Mouse (Mus musculus) ES-E14 (cell line): ENCODE data around the gene Kif19a. TPM values are rescaled to one million over a fixed set of nuclear protein-coding genes. Genes with fewer than 3 reads are reported as not detected.

Experiments used
- DNase-seq: peaks from one replicate; pipeline ENCODE4 v3.0.0-alpha.2; 2013; ENCODE audit warnings: low read depth, low spot score
- H3K27ac ChIP-seq: 2 replicates; pipeline ENCODE4 v1.5.1; 2012; ENCODE audit warnings: low read depth, mild to moderate bottlenecking, low read length, moderate library complexity, mixed read lengths; ENCODE audit not compliant: poor library complexity, insufficient read depth, severe bottlenecking
- H3K36me3 ChIP-seq: 2 replicates; pipeline ENCODE4 v1.6.1; 2012; ENCODE audit warnings: mild to moderate bottlenecking, low read length, moderate library complexity, mixed read lengths; ENCODE audit not compliant: control insufficient read depth, poor library complexity, insufficient read depth, severe bottlenecking
- H3K4me1 ChIP-seq, 2 experiments: fragments of 150-350 bp in 1 of 2; sonication (generic) in 1 of 2; 2 replicates each; pipeline ENCODE4 v1.6.1; 2012; ENCODE audit warnings: low read length in 2 of 2, mild to moderate bottlenecking in 1 of 2, mixed read lengths in 1 of 2; ENCODE audit not compliant: control insufficient read depth in 2 of 2, insufficient read depth in 2 of 2, poor library complexity in 1 of 2
- H3K4me3 ChIP-seq, 2 experiments: fragments of 150-350 bp in 1 of 2; sonication (generic) in 1 of 2; 2 replicates each; pipeline ENCODE4 v1.5.1; 2012; ENCODE audit warnings: low read length in 2 of 2, low read depth in 1 of 2, mild to moderate bottlenecking in 1 of 2, mixed read lengths in 1 of 2; ENCODE audit not compliant: insufficient read depth in 1 of 2, poor library complexity in 1 of 2, severe bottlenecking in 1 of 2
- H3K9ac ChIP-seq: 2 replicates; pipeline ENCODE4 v1.6.1; 2012; ENCODE audit warnings: low read depth, mild to moderate bottlenecking, low read length, mixed read lengths; ENCODE audit not compliant: poor library complexity, insufficient read depth, severe bottlenecking
- H3K9me3 ChIP-seq: fragments of 150-350 bp; sonication (generic); 2 replicates; pipeline ENCODE4 v1.6.1; 2012; ENCODE audit warnings: low read depth, mild to moderate bottlenecking, low read length; ENCODE audit not compliant: control insufficient read depth, insufficient read depth
- CHD2 ChIP-seq: IDR thresholded peaks from 2 replicates; pipeline ENCODE4 v1.6.1; 2014; ENCODE audit warnings: mild to moderate bottlenecking, low read depth, low read length, inconsistent platforms
- HCFC1 ChIP-seq: IDR thresholded peaks from 2 replicates; pipeline ENCODE4 v1.6.1; 2012; ENCODE audit warnings: low read length, inconsistent platforms, borderline replicate concordance; ENCODE audit not compliant: insufficient read depth
- MAFK ChIP-seq: IDR thresholded peaks from 2 replicates; pipeline ENCODE4 v1.6.1; 2014; ENCODE audit warnings: mild to moderate bottlenecking, low read depth, low read length, inconsistent platforms; ENCODE audit not compliant: insufficient read depth
- ZC3H11A ChIP-seq: IDR thresholded peaks from 2 replicates; pipeline ENCODE4 v1.6.1; 2012; ENCODE audit warnings: low read depth, mild to moderate bottlenecking, inconsistent platforms, low read length, borderline replicate concordance
- ZNF384 ChIP-seq: IDR thresholded peaks from 2 replicates; pipeline ENCODE4 v1.6.1; 2012; ENCODE audit warnings: low read depth, low read length, inconsistent platforms
- in situ Hi-C, 2 experiments: fragments of 600-800 bp; cut with MboI; formaldehyde crosslinking; loops; one replicate each; pipeline ENCODE4 v1.15.1; 2025; ENCODE audit warnings: low sequenced_read_pairs in 2 of 2, inconsistent platforms in 1 of 2; ENCODE audit not compliant: unreplicated experiment in 2 of 2
- total RNA-seq: library from RNA; depleted of rRNA; stranded (reverse); fragments of 300-350 nt; gene quantifications from 2 replicates; pipeline ENCODE4 v1.2.3, GENCODE M21; 2012; rRNA removed

Gene Kif19a
- 0.90 and 1.1 TPM in 2 replicates for total RNA-seq

DNA sequence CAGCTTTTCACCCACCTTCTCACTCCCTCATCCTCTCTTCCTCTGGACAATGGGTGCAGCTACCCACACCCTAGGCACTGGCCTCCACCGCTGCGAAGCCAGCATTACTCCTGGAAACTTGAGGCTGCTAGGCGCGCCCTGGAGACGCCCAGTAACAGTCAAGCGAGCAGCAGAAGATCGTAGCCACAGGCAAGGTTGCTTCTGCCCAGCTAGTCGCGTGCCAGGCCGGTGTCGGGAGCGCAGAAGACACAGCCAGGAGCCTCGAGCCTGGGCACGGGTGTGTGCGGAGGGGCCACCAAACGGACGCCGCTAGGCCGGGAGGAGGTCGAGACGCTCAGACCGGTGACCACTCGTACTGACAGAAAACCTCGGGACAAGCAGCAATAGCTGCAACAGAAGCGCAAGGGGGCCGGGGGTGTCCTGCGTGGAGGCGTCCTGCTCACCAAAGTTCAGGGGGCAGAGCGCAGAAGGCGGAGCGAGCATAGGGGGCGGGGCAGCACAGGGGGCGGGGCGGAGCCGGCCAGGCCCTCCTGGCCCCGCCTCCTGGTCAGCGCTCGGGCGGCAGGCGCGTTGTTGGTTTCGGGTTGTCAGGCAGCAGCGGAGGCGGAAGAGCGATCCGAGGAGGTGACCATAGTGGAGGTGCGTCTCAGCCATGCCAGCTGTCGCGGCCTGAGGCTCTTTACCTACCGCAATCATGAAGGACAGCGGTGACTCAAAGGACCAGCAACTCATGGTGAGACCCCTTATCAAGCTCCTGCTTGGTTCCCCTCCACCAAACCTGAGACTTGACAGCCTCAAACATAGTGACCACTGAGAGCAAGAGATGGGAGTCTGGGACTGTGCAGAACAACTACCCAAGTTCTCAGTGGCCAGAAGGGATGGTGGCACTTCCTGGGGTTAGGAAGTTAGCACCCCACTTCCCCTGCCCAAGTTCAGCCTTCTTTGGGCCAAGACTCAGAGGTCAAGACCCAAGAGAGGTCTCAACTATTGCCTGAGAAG is at the start of gene Kif19a:
Kif19a (plus strand) TSS at position 569 of the 999 bp plus-strand sequence.
- no peaks in the 10 kb centered on the region for H3K9me3 ChIP-seq
- H3K4me3 ChIP-seq: peak within 1 kb of the TSS; percentile 60 to 67
- TF ChIP-seq ZC3H11A (no peak), CHD2 (no peak), ZNF384 (no peak), HCFC1 (no peak), MAFK (no peak)
- peaks cover 0 to 6% of the 10 kb centered on the region in 2 experiments; a peak in 2 of 4 replicates for H3K4me1 ChIP-seq
- H3K9ac ChIP-seq: no peak within 1 kb of the TSS
- no peak for DNase-seq
- no peak within 1 kb of the TSS for H3K27ac ChIP-seq
- in situ Hi-C loops: no loop called here
- H3K36me3 ChIP-seq: no peaks in the 10 kb centered on the region

DNA sequence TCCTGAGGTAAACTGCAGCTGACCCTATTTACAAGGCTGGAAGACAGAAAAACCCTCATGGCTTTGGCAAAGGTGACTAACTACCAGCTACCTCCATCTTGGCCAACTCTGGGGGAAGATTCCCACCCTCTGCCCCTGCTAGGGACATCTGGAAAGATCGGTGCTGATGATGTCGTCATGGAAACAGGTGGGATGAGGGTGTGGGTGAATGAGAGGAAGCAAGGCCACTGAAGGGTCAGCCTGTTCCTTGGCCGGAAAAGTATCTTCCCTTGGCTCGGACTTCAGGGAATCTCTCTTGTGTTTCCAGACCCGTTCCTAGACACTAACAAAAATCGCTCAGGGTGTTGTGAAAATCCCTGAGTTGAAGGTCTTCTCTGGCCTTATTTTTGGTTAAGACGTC is 49.7 kb upstream of the Kif19a start:
- Histone ChIP-seq H3K27ac (no peak overlapping the region), H3K4me3 (no peak overlapping the region), H3K36me3 (peaks cover 8% of the 10 kb centered on the region; the same call in 1 of the 2 replicates), H3K4me1 (peaks cover 1 to 4% of the 10 kb centered on the region in 2 experiments; a peak in 2 of 4 replicates), H3K9me3 (no peaks in the 10 kb centered on the region), H3K9ac (no peak overlapping the region)
- DNase-seq: no peak
- in situ Hi-C loops: no loop called here
- TF ChIP-seq HCFC1 (no peak), MAFK (no peak), ZC3H11A (no peak), CHD2 (no peak), ZNF384 (no peak)

DNA sequence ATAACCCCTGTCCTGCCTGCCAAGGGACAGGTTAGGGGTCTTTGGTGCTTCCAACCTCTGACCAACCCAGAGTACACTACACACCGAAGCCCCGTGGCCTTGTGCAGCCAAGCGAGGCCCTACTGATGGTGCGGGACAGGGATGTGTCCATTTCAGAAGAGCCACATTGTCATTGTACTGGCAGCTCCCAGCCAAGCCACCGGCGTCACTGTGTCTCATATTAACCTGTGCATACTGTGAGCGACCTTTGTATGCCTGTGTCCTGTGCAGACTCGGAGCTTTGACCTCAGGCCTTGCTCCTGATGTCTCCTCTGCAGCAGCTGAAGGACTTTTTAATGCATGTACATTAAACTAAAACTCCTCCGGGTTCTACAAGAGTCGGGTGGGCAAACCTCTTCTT is 44.7 kb upstream of the Kif19a start:
- in situ Hi-C loops: no loop called here
- Histone ChIP-seq H3K4me3 (no peak overlapping the region), H3K27ac (no peak overlapping the region), H3K9me3 (no peaks in the 10 kb centered on the region), H3K4me1 (peaks cover 2% of the 10 kb centered on the region in 2 experiments; a peak in 1 of 4 replicates), H3K9ac (no peak overlapping the region), H3K36me3 (no peaks in the 10 kb centered on the region)
- no peak for DNase-seq
- TF ChIP-seq ZC3H11A (no peak), ZNF384 (no peak), MAFK (no peak), HCFC1 (no peak), CHD2 (no peak)

DNA sequence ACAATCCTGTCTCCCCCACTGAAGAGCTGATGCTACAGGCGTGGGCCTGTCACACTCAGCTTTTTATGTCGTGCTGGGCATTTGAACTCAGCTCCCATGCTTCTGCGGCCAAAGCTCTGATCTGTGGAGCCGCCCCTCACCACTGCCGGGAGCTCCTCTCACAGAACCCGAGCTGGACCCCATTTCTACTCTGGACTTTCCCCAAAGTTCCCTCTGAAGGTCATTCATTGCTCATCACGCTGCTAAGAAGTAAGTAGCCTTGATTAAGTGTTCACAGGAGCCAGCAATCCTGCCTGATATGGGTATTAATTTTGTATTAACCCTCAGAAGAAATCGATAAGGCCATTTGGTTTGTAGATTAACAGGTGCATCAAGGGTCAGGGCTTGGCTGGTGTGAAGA is 42.8 kb upstream of the Kif19a start:
- Histone ChIP-seq H3K27ac (no peak overlapping the region), H3K4me1 (peaks cover 2 to 6% of the 10 kb centered on the region in 2 experiments; a peak in 2 of 4 replicates), H3K9ac (no peak overlapping the region), H3K4me3 (no peak overlapping the region), H3K36me3 (no peaks in the 10 kb centered on the region), H3K9me3 (no peaks in the 10 kb centered on the region)
- no peak for DNase-seq
- no peak for TF ChIP-seq MAFK
- no peak for TF ChIP-seq ZNF384
- no peak for TF ChIP-seq ZC3H11A
- TF ChIP-seq CHD2: no peak
- TF ChIP-seq HCFC1: no peak
- in situ Hi-C loops: no loop called here
